Mouse (Mus musculus): ENCODE data around the gene Tmbim1. TPM values are rescaled to one million over a fixed set of nuclear protein-coding genes. Genes with fewer than 3 reads are reported as not detected.
"Not testable (repeated sequence)": the region's sequence is repeated elsewhere in the genome, so short reads cannot be mapped to it uniquely, and the experiment has no call there.

The Tmbim1 gene
- polyA plus RNA-seq, 1 experiment, result 689 TPM

- Histone ChIP-seq H3K27ac (ENCODE audit: insufficient read depth, low read depth, low read length) (no peak overlapping the region), H3K4me3 (ENCODE audit: low read depth, low read length) (no peak overlapping the region), H3K36me3 (ENCODE audit: control insufficient read depth, insufficient read depth, low read length) (no peaks in the 10 kb centered on the region), H3K4me1 (ENCODE audit: control insufficient read depth, insufficient read depth, insufficient read length, low read length) (peaks cover 2% of the 10 kb centered on the region; the same call in 1 of the 2 replicates), H3K27me3 (ENCODE audit: control insufficient read depth, insufficient read depth, low read length) (no peaks in the 10 kb centered on the region)
- 86% methylated on average over 1 of the region's 1 CpGs for WGBS
- TF ChIP-seq POLR2A (IDR thresholded peaks at IDR 0.05; ENCODE audit: low read depth, low read length), result no peak
- TF ChIP-seq CTCF (IDR thresholded peaks at IDR 0.05; ENCODE audit: extremely low read depth, insufficient read length, insufficient replicate concordance, low read depth, low read length), result no peak
Observed at GRCm38 (mm10) chr1:74342308-74342707, 36.9 kb upstream of the Tmbim1 start.

GRCm38 (mm10) chr1:74341898-74342297, 36.5 kb upstream of the Tmbim1 start:
- WGBS, result 84% methylated on average over 7 of the region's 7 CpGs
- no peak overlapping the region for H3K27ac ChIP-seq (ENCODE audit: insufficient read depth, low read depth, low read length)

GRCm38 (mm10) chr1:74340992-74341391, 35.6 kb upstream of the Tmbim1 start:
- not testable (repeated sequence) for H3K27ac ChIP-seq (ENCODE audit: insufficient read depth, low read depth, low read length); H3K36me3 ChIP-seq (ENCODE audit: control insufficient read depth, insufficient read depth, low read length); H3K27me3 ChIP-seq (ENCODE audit: control insufficient read depth, insufficient read depth, low read length); H3K4me1 ChIP-seq (ENCODE audit: control insufficient read depth, insufficient read depth, insufficient read length, low read length); H3K4me3 ChIP-seq (ENCODE audit: low read depth, low read length)
- WGBS, result 93% methylated on average over 4 of the region's 4 CpGs

More at GRCm38 (mm10) chr1:74341898-74342297, 36.5 kb upstream of the Tmbim1 start:
- Histone ChIP-seq H3K27me3 (ENCODE audit: control insufficient read depth, insufficient read depth, low read length) (no peaks in the 10 kb centered on the region), H3K4me3 (ENCODE audit: low read depth, low read length) (no peak overlapping the region), H3K36me3 (ENCODE audit: control insufficient read depth, insufficient read depth, low read length) (no peaks in the 10 kb centered on the region), H3K4me1 (ENCODE audit: control insufficient read depth, insufficient read depth, insufficient read length, low read length) (peaks cover 2% of the 10 kb centered on the region; the same call in 1 of the 2 replicates)
- TF ChIP-seq CTCF (IDR thresholded peaks at IDR 0.05; ENCODE audit: extremely low read depth, insufficient read length, insufficient replicate concordance, low read depth, low read length), result no peak
- TF ChIP-seq POLR2A (IDR thresholded peaks at IDR 0.05; ENCODE audit: low read depth, low read length), result no peak

- Histone ChIP-seq H3K27ac (ENCODE audit: insufficient read depth, low read depth, low read length) (no peak overlapping the region), H3K36me3 (ENCODE audit: control insufficient read depth, insufficient read depth, low read length) (no peaks in the 10 kb centered on the region), H3K4me1 (ENCODE audit: control insufficient read depth, insufficient read depth, insufficient read length, low read length) (peaks cover 2% of the 10 kb centered on the region; the same call in 1 of the 2 replicates), H3K27me3 (ENCODE audit: control insufficient read depth, insufficient read depth, low read length) (no peaks in the 10 kb centered on the region), H3K4me3 (ENCODE audit: low read depth, low read length) (no peak overlapping the region)
- 54% methylated on average over 6 of the region's 6 CpGs for WGBS
- TF ChIP-seq CTCF (IDR thresholded peaks at IDR 0.05; ENCODE audit: extremely low read depth, insufficient read length, insufficient replicate concordance, low read depth, low read length) (no peak), POLR2A (IDR thresholded peaks at IDR 0.05; ENCODE audit: low read depth, low read length) (no peak)
Observed at GRCm38 (mm10) chr1:74340361-74340764, 34.9 kb upstream of the Tmbim1 start.

- peaks cover 2% of the 10 kb centered on the region; the same call in 1 of the 2 replicates for H3K4me1 ChIP-seq (ENCODE audit: control insufficient read depth, insufficient read depth, insufficient read length, low read length)
- no peaks in the 10 kb centered on the region for H3K27me3 ChIP-seq (ENCODE audit: control insufficient read depth, insufficient read depth, low read length)
- 93% methylated on average over 9 of the region's 9 CpGs for WGBS
- no peaks in the 10 kb centered on the region for H3K36me3 ChIP-seq (ENCODE audit: control insufficient read depth, insufficient read depth, low read length)
- no peak overlapping the region for H3K27ac ChIP-seq (ENCODE audit: insufficient read depth, low read depth, low read length)
- TF ChIP-seq CTCF (IDR thresholded peaks at IDR 0.05; ENCODE audit: extremely low read depth, insufficient read length, insufficient replicate concordance, low read depth, low read length) (no peak), POLR2A (IDR thresholded peaks at IDR 0.05; ENCODE audit: low read depth, low read length) (no peak)
- H3K4me3 ChIP-seq (ENCODE audit: low read depth, low read length), result no peak overlapping the region
Observed at GRCm38 (mm10) chr1:74339917-74340316, 34.5 kb upstream of the Tmbim1 start.

GRCm38 (mm10) chr1:74338626-74339025, 33.2 kb upstream of the Tmbim1 start:
- Histone ChIP-seq H3K36me3 (ENCODE audit: control insufficient read depth, insufficient read depth, low read length) (no peaks in the 10 kb centered on the region), H3K4me3 (ENCODE audit: low read depth, low read length) (no peak overlapping the region), H3K4me1 (ENCODE audit: control insufficient read depth, insufficient read depth, insufficient read length, low read length) (peaks cover 2% of the 10 kb centered on the region; the same call in 1 of the 2 replicates), H3K27me3 (ENCODE audit: control insufficient read depth, insufficient read depth, low read length) (no peaks in the 10 kb centered on the region), H3K27ac (ENCODE audit: insufficient read depth, low read depth, low read length) (no peak overlapping the region)
- TF ChIP-seq POLR2A (IDR thresholded peaks at IDR 0.05; ENCODE audit: low read depth, low read length), result no peak
- TF ChIP-seq CTCF (IDR thresholded peaks at IDR 0.05; ENCODE audit: extremely low read depth, insufficient read length, insufficient replicate concordance, low read depth, low read length), result no peak
- 84% methylated on average over 4 of the region's 4 CpGs for WGBS

GRCm38 (mm10) chr1:74338013-74338412, 32.6 kb upstream of the Tmbim1 start:
- H3K36me3 ChIP-seq (ENCODE audit: control insufficient read depth, insufficient read depth, low read length), result no peaks in the 10 kb centered on the region
- TF ChIP-seq POLR2A (IDR thresholded peaks at IDR 0.05; ENCODE audit: low read depth, low read length), result no peak
- TF ChIP-seq CTCF (IDR thresholded peaks at IDR 0.05; ENCODE audit: extremely low read depth, insufficient read length, insufficient replicate concordance, low read depth, low read length), result no peak

More at GRCm38 (mm10) chr1:74338013-74338412, 32.6 kb upstream of the Tmbim1 start:
- Histone ChIP-seq H3K4me1 (ENCODE audit: control insufficient read depth, insufficient read depth, insufficient read length, low read length) (peaks cover 6% of the 10 kb centered on the region; the same call in 1 of the 2 replicates), H3K27ac (ENCODE audit: insufficient read depth, low read depth, low read length) (no peak overlapping the region), H3K27me3 (ENCODE audit: control insufficient read depth, insufficient read depth, low read length) (no peaks in the 10 kb centered on the region), H3K4me3 (ENCODE audit: low read depth, low read length) (no peak overlapping the region)
- WGBS, result 91% methylated on average over 5 of the region's 5 CpGs
